Mouse (Mus musculus) intestine, embryonic 16.5 days (tissue): ENCODE results near the gene Gm128. TPM values are rescaled to one million over a fixed set of nuclear protein-coding genes. Genes with fewer than 3 reads are reported as not detected.

Experiments
- polyA plus RNA-seq: library from polyadenylated mRNA; unstranded; fragments of >200 nt; fragmentation: Nextera tagmentation; extraction: Ambion mirVana; gene quantifications from 2 replicates; pipeline ENCODE4 v1.2.1, GENCODE M21; 2015

The Gm128 gene
- polyA plus RNA-seq, 1 experiment from 2014 or later = 0.17 TPM

Other genes with a start within 250 kb of the Gm128 start
- 16.9 and 17.6 TPM in 2 replicates for gene Zfp687, start 226.2 kb downstream of the Gm128 start, polyA plus RNA-seq
- gene Psmd4, start 199.0 kb downstream of the Gm128 start, polyA plus RNA-seq = 196 and 226 TPM in 2 replicates
- gene Pip5k1a, start 134.7 kb downstream of the Gm128 start, polyA plus RNA-seq = 14.5 and 15.5 TPM in 2 replicates
- 110 and 120 TPM in 2 replicates for gene Vps72, start 130.6 kb downstream of the Gm128 start, polyA plus RNA-seq
- 1.1 and 1.2 TPM in 2 replicates for gene Tmod4, start 117.1 kb downstream of the Gm128 start, polyA plus RNA-seq
- gene Scnm1, start 107.6 kb downstream of the Gm128 start, polyA plus RNA-seq = 56.9 and 62.2 TPM in 2 replicates
- gene Lysmd1, start 107.5 kb downstream of the Gm128 start, polyA plus RNA-seq = 9.8 and 11.0 TPM in 2 replicates
- gene Tnfaip8l2, start 99.2 kb downstream of the Gm128 start, polyA plus RNA-seq = 4.9 and 5.3 TPM in 2 replicates
- 1.1 and 2.3 TPM in 2 replicates for gene Sema6c, start 81.1 kb downstream of the Gm128 start, polyA plus RNA-seq
- gene Gabpb2, start 23.7 kb downstream of the Gm128 start, polyA plus RNA-seq = 5.7 and 6.0 TPM in 2 replicates
- gene Cdc42se1, start 12.9 kb downstream of the Gm128 start, polyA plus RNA-seq = 67.8 and 73.8 TPM in 2 replicates
- gene Mllt11, start 9.4 kb downstream of the Gm128 start, polyA plus RNA-seq = 15.0 and 15.5 TPM in 2 replicates
- 0.51 and 0.72 TPM in 2 replicates for gene Bnipl, start 9.6 kb upstream of the Gm128 start, polyA plus RNA-seq
- 39.8 and 41.4 TPM in 2 replicates for gene Mindy1, start 39.7 kb upstream of the Gm128 start, polyA plus RNA-seq
- gene Prune1, start 40.5 kb upstream of the Gm128 start, polyA plus RNA-seq = 15.0 and 16.1 TPM in 2 replicates
- gene Anxa9, start 65.6 kb upstream of the Gm128 start, polyA plus RNA-seq = 1.9 and 2.0 TPM in 2 replicates
- 165 and 168 TPM in 2 replicates for gene Cers2, start 73.2 kb upstream of the Gm128 start, polyA plus RNA-seq
- gene Setdb1, start 115.6 kb upstream of the Gm128 start, polyA plus RNA-seq = 24.6 and 24.8 TPM in 2 replicates
- gene 4930558C23Rik, start 161.2 kb upstream of the Gm128 start, polyA plus RNA-seq = not detected in 2 replicates
- gene Arnt, start 192.8 kb upstream of the Gm128 start, polyA plus RNA-seq = 30.8 and 31.9 TPM in 2 replicates